18 mouse cellular contexts compared by ENCODE assay signal in genomic region chr14:20157595-20157994, GRCm38 (mm10).
"Had no signal": no experiment of that assay in that cellular context is flagged by ENCODE, and none has a peak within 500 bp of the region (broad histone marks: within the 10 kb centered on the region; RNA-seq: fewer than 3 reads in every experiment).

No protein-coding gene starts in this region.

- H3K27ac ChIP-seq: midbrain, embryonic 10.5 days; midbrain, embryonic 12.5 days; neural tube, embryonic 13.5 days; neural tube, embryonic 15.5 days; stomach, embryonic 15.5 days; stomach, postnatal 0 days had no signal

- ATAC-seq: midbrain, embryonic 16.5 days had no signal

- H3K9ac ChIP-seq: lung, embryonic 14.5 days; midbrain, embryonic 12.5 days; neural tube, embryonic 13.5 days; neural tube, embryonic 15.5 days; stomach, embryonic 15.5 days had no signal

- H3K9me3 ChIP-seq: midbrain, embryonic 10.5 days; midbrain, embryonic 12.5 days; neural tube, embryonic 13.5 days; neural tube, embryonic 15.5 days; stomach, embryonic 15.5 days had no signal

- DNase-seq: lung, adult 18-20 months; lung, embryonic 14.5 days; lung, postnatal 10 days; lung, postnatal 4 days; midbrain, embryonic 14.5 days; retina, postnatal 1 day; right cerebral cortex, adult 18-20 months; thymus, adult 2 months; thymus, postnatal 25 days; thymus, postnatal 4 days had no signal

- H3K36me3 ChIP-seq: midbrain, embryonic 12.5 days; neural tube, embryonic 13.5 days; neural tube, embryonic 15.5 days; stomach, embryonic 15.5 days had no signal

- H3K4me3 ChIP-seq: midbrain, embryonic 10.5 days; midbrain, embryonic 12.5 days; myocyte; neural tube, embryonic 13.5 days; neural tube, embryonic 15.5 days; stomach, embryonic 15.5 days had no signal

- H3K4me2 ChIP-seq: lung, embryonic 14.5 days; midbrain, embryonic 12.5 days; neural tube, embryonic 13.5 days; neural tube, embryonic 15.5 days; stomach, embryonic 15.5 days had no signal

- H3K27me3 ChIP-seq: midbrain, embryonic 12.5 days; neural tube, embryonic 13.5 days; neural tube, embryonic 15.5 days; stomach, embryonic 15.5 days had no signal

- H3K4me1 ChIP-seq: neural tube, embryonic 15.5 days had no signal
